Mouse (Mus musculus) C2C12 (cell line): ENCODE measurements at regions not wholly inside any gene's neighbourhood (a gene's known extent, or its start where the extent isn't known, plus 50 kb on each side); places are given as distances from the start of the nearest gene placed in this dataset.

Experiments
- CEBPB ChIP-seq: IDR thresholded peaks from one replicate; pipeline ENCODE4 v1.6.1; 2011; ENCODE audit warnings: low read depth, mild to moderate bottlenecking, control low read depth, moderate library complexity
- CTCF ChIP-seq: IDR thresholded peaks from one replicate; pipeline ENCODE4 v1.5.1; 2011; ENCODE audit not compliant: control insufficient read depth, insufficient read depth, insufficient read length
- MYOG ChIP-seq: IDR thresholded peaks from one replicate; pipeline ENCODE4 v1.6.1; 2011; ENCODE audit not compliant: control insufficient read depth, insufficient read length; ENCODE audit errors: extremely low read depth

GRCm38 (mm10) chr17:84856971-84857370 lies 66.4 kb upstream of the Lrpprc start:
- TF ChIP-seq CTCF: no peak
- TF ChIP-seq CEBPB: no peak
- no peak for TF ChIP-seq MYOG
